Mouse (Mus musculus) left cerebral cortex, adult 6 months (tissue): ENCODE data around the gene Esp1. TPM values are rescaled to one million over a fixed set of nuclear protein-coding genes. Genes with fewer than 3 reads are reported as not detected.

Experiments
- long read RNA-seq, 2 experiments: library from polyadenylated mRNA; unstranded; transcript quantifications; one replicate each; pipeline ENCODE4 v2.0.0; 2019 to 2020
- polyA plus RNA-seq: library from polyadenylated mRNA; unstranded; fragments of <200 nt; fragmentation: Nextera tagmentation; gene quantifications from 2 replicates; pipeline ENCODE4 v1.2.3, GENCODE M21; 2021

Esp1 gene
- polyA plus RNA-seq, result not detected in 2 replicates
- long read RNA-seq, experiment 1, result 0 reads
- long read RNA-seq, experiment 2, result 0 reads

DNA sequence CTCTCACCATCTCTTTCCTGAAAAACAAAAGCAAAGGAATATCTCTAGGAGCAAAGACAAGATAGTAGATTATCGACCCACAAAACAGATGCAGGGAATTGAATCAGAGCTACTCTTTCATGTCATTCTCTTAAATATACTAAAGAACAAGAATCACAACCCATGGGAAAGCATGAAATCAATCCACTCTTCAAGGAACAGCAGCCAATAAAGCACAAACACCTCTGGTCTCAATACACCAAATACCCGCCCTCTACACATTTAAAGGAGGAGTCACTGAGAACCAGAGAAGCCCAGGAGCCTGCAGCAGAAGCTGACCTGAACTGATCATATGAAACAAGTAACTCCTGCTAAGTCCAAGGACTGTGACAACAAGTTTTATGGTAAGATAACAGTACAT lies at the start of gene Esp1:
Gene Esp1 (plus strand): TSS at position 301 of the 400 bp plus-strand sequence.

Other genes with a start within 250 kb of the Esp1 start
- not detected in 2 replicates for gene Esp8, start 207.1 kb upstream of the Esp1 start, polyA plus RNA-seq
- gene Esp6, start 165.6 kb upstream of the Esp1 start, polyA plus RNA-seq, result not detected in 2 replicates
- gene Esp4, start 128.5 kb upstream of the Esp1 start, polyA plus RNA-seq, result not detected in 2 replicates
- gene Esp3, start 95.0 kb upstream of the Esp1 start, polyA plus RNA-seq, result not detected in 2 replicates
- gene Crisp2, start 79.9 kb downstream of the Esp1 start, polyA plus RNA-seq, result not detected in 2 replicates
- not detected in 2 replicates for gene Rhag, start 84.0 kb downstream of the Esp1 start, polyA plus RNA-seq
- gene 9130008F23Rik, start 153.4 kb downstream of the Esp1 start, polyA plus RNA-seq, result not detected in 2 replicates
- gene Glyatl3, start 187.2 kb downstream of the Esp1 start, polyA plus RNA-seq, result not detected in 2 replicates
- 22.5 and 27.7 TPM in 2 replicates for gene Mut, start 207.6 kb downstream of the Esp1 start, polyA plus RNA-seq
- 5.2 and 5.5 TPM in 2 replicates for gene Cenpq, start 207.9 kb downstream of the Esp1 start, polyA plus RNA-seq